ENCODE assay signal across 1 mouse cellular context in genomic region chr7:3692987-3693808, GRCm38 (mm10).
TF ChIP-seq lines count a peak whose summit lies in the region.

Gene Mboat7, minus strand, starts transcription at chr7:3693523.

TF ChIP-seq in CH12.LX, 34 proteins besides CTCF, POLR2A, EP300 and RAD21 (continued from another document):
- 0 out of 2 replicates have a peak, but pooled peaks have one; percentile 15 for TF ChIP-seq CHD1 (IDR thresholded peaks at IDR 0.05; ENCODE audit: low read depth, low read length)
- no peak for TF ChIP-seq JUN (IDR thresholded peaks at IDR 0.05; ENCODE audit: insufficient read depth, low read depth, low read length)
- TF ChIP-seq CHD2 (IDR thresholded peaks at IDR 0.05; ENCODE audit: low read length): no peak
- no peak for TF ChIP-seq ZKSCAN1 (IDR thresholded peaks at IDR 0.05; ENCODE audit: borderline replicate concordance, low read depth, low read length)
- TF ChIP-seq TBP (conservative IDR thresholded peaks at IDR 0.05; ENCODE audit: low read depth, low read length): peak; percentile 66; the same call in 1 of the 2 replicates
- TF ChIP-seq USF1 (IDR thresholded peaks at IDR 0.05; ENCODE audit: low read depth, low read length): no peak
- 0 out of 2 replicates have a peak, but pooled peaks have one; percentile 4 for TF ChIP-seq ETS1 (conservative IDR thresholded peaks at IDR 0.05; ENCODE audit: low read depth, low read length)
- TF ChIP-seq NRF1 (IDR thresholded peaks at IDR 0.05; ENCODE audit: low read depth, low read length): peak; percentile 34; the same call in 1 of the 2 replicates
- TF ChIP-seq MAFK (IDR thresholded peaks at IDR 0.05; ENCODE audit: insufficient replicate concordance, low read length): 0 out of 2 replicates have a peak, but pooled peaks have one; percentile 33
- TF ChIP-seq MAZ (IDR thresholded peaks at IDR 0.05; ENCODE audit: low read depth, low read length): peak; percentile 14; the same call in 1 of the 2 replicates
- no peak for TF ChIP-seq GABPA (IDR thresholded peaks at IDR 0.05; ENCODE audit: insufficient replicate concordance, low read depth, low read length)
- no peak for TF ChIP-seq SMC3 (IDR thresholded peaks at IDR 0.05; ENCODE audit: low read depth, low read length)
- peak; percentile 14 for TF ChIP-seq TCF12 (IDR thresholded peaks at IDR 0.05; ENCODE audit: low read depth, low read length)
TF ChIP-seq in CH12.LX: peak in this region for 17.
